Mouse (Mus musculus) heart, adult 8-10 months (tissue): ENCODE measurements around the gene Ehd3. TPM values are rescaled to one million over a fixed set of nuclear protein-coding genes. Genes with fewer than 3 reads are reported as not detected.

Source experiments
- DNase-seq: peaks from one replicate; pipeline ENCODE4 v3.0.0; 2022; ENCODE audit warnings: low spot score
- total RNA-seq, 4 experiments: library from RNA; stranded (reverse); gene quantifications; 2 replicates each; pipeline ENCODE4 v1.2.4; 2022

Gene Ehd3
- total RNA-seq, 4 experiments from 2014 or later = 2.7 to 4.1 (median 3.2) TPM

DNA sequence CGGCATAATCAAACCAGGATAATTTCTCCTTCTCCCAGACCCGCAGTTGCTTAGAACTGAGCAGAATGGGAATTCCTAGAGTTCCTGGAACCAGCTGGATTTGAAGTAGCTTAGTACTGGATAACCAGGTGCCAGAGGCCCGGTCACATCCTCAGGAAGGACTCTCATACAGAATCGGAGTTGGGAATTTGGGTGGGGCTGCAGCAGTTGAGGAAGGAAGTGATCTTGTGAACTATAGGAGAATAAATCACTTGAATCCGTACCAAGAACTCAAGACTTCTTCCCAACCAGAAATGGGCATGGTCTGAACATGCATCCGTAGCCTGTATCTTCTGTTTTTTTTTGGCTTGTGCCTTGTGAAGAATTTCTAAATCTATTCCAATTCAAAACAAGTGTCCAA lies 22.2 kb downstream of the Ehd3 start:
- no peak for DNase-seq

GRCm38 (mm10) chr17:73827446-73827845 lies 23.5 kb downstream of the Ehd3 start:
- no peak for DNase-seq

GRCm38 (mm10) chr17:73830511-73830910 lies 26.6 kb downstream of the Ehd3 start:
- no peak for DNase-seq

DNA sequence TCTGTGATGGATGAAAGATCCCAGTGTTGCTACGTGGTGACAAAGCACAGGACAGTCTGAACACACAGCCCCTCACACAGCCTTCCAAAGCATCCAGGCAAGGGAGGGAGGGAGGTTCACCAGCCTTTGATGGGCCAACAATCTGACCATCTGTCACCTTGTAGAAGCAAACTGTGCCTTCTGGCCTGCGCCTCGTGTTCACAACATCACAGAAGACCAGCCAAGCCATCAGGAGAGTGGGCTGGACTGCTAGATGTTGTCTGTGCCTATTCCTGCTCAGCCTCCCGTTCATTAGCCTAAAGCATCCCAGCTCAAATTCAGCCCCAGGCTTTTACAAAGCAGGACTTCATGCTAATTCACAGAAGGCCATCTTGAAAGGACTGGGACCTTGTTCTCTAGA lies 27.5 kb downstream of the Ehd3 start:
- no peak for DNase-seq

- DNase-seq = no peak
Measured at GRCm38 (mm10) chr17:73832901-73833300, 29.0 kb downstream of the Ehd3 start.

DNA sequence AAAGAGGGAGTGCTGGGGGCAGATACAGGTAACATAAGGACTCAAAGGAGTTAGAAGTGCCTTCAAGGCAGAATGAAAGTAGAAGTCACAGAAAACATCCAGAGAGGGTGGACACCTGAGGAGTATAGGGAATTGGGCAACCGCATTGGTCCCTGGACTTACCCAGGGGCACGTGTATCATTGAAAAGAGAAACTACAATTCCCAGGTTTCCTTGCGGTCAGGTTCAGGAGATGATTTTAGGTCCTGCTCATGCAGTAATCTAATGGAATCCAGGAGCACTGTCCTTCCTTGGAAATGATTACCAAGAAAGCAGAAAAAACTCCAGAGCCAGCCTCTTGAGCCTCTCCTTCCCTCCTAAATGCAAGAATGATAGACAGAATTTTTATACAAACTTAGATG lies 29.5 kb downstream of the Ehd3 start:
- DNase-seq = no peak

GRCm38 (mm10) chr17:73836601-73837000 lies 32.7 kb downstream of the Ehd3 start:
- no peak for DNase-seq

GRCm38 (mm10) chr17:73837244-73837643 lies 33.3 kb downstream of the Ehd3 start:
- DNase-seq = no peak

GRCm38 (mm10) chr17:73839086-73839835 lies 35.3 kb downstream of the Ehd3 start:
- no peak for DNase-seq

GRCm38 (mm10) chr17:73839876-73840275 lies 35.9 kb downstream of the Ehd3 start:
- DNase-seq = peak; percentile 23

GRCm38 (mm10) chr17:73842963-73843362 lies 39.0 kb downstream of the Ehd3 start:
- no peak for DNase-seq

DNA sequence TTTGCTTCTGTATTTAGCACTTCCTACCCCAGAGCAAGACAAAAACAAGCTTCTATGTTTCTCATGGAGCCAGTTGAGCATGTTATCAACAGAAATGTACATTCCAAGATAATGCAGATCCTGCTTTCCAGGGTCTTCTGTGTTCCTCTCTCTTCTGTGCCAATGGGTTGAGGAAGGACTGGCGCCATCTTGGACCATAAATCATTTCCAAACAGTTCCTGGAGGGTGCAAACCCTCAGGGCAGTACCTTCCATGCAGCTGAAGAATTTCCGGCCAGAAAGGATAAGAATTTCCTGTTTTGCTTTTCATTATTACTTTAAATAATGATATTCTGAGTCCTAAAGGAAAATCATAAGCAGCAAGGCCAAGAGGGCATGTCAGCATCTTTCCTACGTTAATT lies 41.7 kb downstream of the Ehd3 start:
- DNase-seq = no peak

DNA sequence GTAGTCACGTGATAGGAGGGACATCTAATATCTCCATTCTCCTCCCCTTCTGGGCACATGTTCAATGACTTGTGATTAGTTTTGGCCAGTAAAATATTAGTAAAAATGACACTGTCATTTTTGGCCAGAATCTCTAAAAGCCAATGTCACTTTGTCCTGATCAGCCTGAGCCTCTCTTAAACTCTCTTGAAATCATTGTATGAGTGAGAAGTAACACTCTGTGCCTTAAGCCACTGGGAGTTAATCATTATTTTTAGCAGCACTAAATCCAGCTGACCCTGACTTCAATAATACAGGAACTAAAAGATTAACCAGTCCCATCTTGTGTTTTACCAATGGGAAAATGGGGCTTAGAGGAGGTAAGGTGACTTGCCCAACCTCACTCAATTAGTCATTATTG lies 43.5 kb downstream of the Ehd3 start:
- DNase-seq = no peak

- no peak for DNase-seq
Measured at GRCm38 (mm10) chr17:73853041-73853440, 49.1 kb downstream of the Ehd3 start.

GRCm38 (mm10) chr17:73853717-73854116 lies 49.8 kb downstream of the Ehd3 start:
- no peak for DNase-seq

DNA sequence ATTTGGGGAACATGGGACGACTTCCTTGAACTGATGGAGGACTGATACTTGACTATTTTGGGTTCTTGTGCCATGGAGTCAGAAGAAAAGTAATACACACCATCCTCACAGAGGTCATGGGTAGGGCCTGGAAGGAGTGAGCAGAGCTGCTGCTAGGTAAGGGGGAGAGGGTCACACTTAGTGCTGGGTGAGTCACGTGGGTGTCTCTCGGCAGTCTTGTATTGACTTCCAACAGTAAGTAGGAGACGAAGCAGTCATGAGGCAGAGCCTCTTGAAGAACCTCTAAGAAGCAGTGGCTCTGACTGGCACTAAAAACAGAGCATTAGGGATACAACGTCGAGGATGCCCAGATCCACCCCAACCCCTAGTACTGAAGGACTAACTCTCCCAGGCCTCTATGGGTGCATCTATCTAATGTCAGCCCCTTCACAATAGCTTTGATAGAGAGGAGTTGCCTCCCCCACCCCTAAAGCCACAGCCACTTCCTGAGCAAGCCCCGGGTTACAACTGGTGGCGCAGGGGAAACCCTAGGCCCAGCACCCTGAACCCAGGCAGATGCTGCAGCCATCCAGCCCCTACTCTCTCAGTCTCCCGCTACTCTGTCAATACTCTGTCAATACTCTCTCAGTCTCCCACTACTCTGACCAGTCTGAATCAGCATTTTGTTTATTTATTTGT lies 65.2 kb downstream of the Ehd3 start:
- DNase-seq = no peak

DNA sequence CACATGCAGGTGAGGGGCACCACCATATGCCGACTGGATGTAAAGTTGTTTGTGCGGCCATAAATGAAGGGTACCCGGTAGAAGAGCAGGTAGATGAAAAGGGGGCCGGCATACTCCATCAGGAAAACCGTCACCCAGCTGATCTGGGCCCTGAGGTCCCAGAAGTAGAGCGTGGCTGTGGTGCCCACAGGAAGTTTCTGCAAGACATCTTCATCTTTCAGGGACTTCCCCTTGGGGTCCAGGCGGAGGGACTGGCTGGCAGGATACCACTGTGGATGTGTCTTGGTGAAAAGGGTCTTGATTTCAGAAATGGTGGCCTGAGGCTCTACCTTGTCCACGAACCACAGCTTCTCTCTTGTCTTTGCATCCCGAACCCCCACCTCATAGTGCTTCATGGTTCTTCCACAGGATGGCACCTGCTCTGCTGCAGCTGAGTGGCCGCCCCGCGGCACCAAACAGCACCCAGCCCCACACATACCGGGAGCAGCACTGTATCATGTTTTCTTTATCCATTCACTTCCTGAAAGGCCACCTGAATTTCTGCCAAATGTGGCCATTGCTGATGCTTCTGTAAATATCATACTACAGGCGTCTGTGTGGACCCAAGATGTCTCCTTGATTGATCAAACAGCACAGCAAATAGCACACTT lies 67.1 kb downstream of the Ehd3 start:
- DNase-seq = no peak

DNA sequence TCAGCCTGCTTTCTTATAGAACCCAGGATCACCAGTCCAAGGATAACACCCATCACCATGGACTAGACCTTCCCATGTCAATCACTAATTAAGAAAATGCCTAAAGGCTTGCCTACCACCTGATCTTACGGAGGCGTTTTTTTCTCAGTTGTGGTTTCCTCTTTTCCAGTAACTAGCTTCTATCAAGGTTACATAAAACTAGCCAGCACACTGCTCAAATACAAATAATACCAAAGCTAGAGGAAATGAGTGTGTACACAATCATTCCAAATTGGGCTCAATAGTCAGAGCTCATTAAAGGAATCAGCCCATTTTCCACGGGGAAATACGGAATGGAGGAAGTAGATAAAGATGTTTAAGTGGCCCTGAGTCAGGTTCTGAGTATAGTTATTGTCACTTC lies 71.3 kb downstream of the Ehd3 start:
- no peak for DNase-seq

DNA sequence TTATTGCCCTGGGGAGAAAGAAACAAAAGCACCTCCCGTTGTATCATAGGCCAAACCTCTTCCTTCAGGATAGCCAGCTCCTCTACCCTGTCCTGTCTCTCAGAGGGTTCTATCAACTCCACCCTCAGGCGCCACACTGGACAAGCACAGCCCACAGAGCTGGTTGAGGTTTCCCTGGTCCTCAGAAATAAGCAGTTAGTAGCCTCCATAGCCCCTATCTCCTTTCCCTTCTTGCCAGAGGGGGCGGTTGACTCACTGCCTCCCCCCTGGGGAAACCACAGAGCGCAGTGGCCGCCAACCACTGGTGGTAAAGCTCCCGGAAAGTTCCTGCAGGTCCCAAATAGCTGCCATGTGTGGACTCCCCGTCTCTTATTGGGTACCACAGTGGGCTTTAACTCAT lies 71.7 kb downstream of the Ehd3 start:
- no peak for DNase-seq

- DNase-seq = no peak
Measured at GRCm38 (mm10) chr17:73879262-73879916, 75.5 kb downstream of the Ehd3 start.

DNA sequence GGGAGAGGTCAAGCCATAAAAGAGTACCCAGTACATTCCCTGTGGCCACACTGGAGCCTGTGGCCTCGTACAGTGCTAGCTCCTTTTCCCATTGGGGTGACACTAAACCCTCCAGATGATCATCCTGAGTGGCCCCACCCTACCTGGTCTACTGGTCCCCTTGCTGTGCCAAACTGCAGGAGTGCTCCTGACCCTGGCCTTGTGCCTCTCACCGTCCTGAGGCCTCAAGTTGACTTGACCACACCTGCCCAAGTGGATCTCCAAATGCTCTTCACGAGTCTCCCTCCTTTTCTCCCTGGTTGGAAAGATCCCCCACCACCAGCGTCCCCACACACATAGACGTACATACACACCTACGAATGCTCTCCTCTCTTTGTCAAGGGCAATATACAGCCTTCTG lies 76.4 kb downstream of the Ehd3 start:
- no peak for DNase-seq

DNA sequence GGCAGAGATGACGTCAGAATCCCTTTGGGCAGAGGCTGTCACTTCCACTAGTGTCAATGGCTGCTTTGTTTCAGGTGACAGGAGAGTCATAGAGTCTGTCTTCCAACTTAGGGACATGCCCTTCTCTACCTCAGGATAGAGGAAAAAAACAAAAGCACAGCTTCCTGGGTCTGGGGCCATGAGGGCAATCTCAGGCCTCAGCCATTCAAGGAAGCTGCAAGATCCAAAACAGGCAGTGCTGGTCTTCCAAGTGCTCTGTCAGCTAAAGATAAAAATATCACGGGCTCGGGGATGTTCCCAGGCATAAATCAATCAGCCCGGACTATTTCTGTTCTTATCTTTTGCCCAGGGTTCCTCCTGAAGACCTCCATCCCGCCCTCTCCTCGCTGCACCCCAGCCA lies 77.4 kb downstream of the Ehd3 start:
- no peak for DNase-seq
